Mouse (Mus musculus) 3T3-L1 (cell line): ENCODE results near the gene Gpr88.
"Not testable (repeated sequence)": the region's sequence is repeated elsewhere in the genome, so short reads cannot be mapped to it uniquely, and the experiment has no call there.

Experiments used
- DNase-seq: peaks from one replicate; pipeline ENCODE4 v3.0.0-alpha.2; 2015; ENCODE audit warnings: low read depth, low spot score

Gpr88 gene

DNA sequence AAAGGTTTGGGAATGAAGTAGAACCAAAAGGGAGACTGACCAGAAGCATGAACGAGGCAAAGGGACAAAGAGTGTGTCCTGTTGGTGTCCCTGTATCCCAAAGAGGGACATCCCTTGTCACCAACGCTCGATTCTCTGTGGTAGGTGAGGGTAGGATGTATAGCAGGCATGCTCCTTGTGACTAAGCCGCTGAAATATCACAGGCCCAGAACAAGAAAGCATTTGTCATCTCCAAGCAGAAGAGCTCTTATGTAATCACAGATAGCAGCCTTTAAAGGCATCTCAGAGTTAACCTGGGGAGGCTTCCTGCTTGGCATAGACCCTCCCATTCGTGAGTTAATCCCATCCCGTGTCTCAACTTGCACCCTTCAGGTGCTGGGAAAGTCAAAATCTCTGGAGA is 8.8 kb downstream of the Gpr88 start:
- DNase-seq = no peak

DNA sequence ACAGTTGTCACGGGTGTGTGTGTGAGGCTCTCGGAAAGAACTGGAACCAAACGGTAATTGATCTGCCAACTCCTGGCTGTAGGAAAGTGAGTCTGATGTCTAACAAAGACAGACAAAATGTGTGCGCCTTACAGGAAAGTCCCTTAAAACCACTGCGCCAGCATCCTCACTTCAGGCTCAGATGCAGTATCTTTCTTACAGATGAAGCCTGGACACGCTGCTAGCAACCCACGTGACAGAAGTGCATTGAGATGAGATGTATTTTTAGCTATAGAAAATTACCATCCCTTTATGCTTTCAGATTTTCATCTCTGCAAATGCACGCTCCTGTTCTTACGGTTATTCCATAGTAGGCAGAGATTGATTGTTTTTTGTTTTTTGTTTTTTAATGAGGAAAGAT is 10.6 kb downstream of the Gpr88 start:
- DNase-seq = no peak

DNA sequence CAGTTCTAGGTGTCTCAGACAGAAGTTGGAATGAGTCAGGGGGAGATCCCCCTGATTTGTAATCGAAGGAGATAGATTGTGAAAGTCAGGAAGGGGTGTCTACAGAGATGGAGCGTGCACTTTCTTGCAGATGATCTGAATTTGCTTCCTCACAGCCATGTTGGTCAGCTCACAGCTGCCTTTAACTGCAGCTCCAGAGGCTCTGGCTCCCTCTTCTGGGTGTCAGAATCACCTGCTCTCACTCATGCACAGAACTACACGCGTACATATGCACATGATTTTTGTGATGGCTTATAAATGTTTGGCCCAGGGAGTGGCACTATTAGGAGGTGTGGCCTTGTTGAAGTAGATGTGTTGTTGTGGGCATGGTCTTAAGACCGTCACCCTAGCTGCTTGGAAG is 15.8 kb downstream of the Gpr88 start:
- peak; percentile 41 for DNase-seq

DNA sequence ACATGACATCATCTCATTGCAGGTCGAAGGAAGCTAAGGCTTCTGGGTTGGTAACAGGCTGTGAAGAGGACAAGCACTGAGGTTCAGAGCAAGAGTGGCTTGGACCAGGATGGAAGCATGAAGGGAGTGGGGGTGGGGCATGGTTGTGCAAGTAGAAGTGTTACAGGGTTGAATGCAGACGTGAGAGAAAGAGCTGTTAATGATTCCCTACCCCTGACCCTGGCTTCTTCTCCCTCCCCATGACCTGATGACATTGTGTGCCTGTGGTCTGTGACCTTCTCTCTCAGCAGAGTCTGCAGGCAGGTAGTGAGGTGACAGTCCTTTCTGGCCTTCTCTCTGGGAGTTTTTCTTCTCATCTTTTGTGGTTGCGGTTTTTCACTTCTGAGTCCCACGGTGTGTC is 16.4 kb downstream of the Gpr88 start:
- DNase-seq = no peak

DNA sequence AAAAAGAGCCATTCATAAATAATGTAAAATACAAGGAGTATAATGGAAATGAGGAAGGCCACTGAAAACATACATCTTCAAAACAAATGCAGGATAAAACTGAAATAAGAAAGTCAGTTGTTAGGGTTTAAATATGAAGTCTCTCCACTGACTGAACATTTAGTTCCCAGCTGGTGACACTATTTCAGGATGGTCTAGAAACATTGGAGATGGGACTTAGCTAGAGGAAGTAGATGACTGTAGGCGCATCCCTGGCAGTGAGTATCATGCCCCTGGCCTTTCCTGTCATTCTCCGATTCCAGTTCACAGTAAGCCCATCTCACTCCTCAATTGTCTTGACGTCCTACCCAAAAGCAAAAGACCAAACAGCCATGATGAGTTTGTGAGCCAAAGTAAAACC is 19.8 kb downstream of the Gpr88 start:
- no peak for DNase-seq

DNA sequence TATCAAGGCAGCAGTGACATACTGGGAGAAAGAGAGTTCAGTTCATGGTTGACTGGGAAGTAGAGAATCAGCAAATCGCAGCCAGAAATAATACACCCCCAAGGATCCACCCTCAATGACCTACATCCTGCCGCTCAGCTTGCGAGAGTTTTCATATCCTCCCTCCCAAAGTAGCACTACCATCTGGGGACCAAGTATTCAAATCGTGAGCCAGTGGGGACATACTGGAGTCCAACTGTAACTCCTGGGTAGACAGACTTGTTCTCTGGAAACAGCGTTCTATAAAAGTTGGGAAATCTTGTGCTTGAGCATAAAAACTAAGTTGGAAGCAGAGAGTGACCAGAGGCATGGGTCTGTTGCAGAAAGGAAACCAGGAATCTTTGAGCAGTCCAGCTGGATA is 20.5 kb downstream of the Gpr88 start:
- DNase-seq = no peak

DNA sequence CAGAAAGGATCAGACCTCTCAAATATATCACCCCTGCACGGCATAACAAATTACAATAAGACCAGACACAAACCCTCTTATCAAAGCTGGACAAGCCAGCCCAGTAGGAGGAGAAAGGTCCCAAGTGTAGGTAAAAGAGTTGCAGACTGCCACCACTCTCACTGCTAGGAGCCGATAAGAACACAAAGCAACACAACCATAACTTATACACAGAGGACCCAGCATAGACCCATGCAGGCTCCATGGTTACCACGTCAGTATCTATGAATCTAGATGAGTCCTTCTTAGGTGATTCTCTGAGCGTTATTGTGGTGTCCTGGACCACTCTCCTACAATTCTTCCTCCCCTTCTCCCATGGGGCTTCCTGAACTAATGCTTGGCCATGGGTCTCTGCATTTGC is 24.0 kb downstream of the Gpr88 start:
- no peak for DNase-seq

DNA sequence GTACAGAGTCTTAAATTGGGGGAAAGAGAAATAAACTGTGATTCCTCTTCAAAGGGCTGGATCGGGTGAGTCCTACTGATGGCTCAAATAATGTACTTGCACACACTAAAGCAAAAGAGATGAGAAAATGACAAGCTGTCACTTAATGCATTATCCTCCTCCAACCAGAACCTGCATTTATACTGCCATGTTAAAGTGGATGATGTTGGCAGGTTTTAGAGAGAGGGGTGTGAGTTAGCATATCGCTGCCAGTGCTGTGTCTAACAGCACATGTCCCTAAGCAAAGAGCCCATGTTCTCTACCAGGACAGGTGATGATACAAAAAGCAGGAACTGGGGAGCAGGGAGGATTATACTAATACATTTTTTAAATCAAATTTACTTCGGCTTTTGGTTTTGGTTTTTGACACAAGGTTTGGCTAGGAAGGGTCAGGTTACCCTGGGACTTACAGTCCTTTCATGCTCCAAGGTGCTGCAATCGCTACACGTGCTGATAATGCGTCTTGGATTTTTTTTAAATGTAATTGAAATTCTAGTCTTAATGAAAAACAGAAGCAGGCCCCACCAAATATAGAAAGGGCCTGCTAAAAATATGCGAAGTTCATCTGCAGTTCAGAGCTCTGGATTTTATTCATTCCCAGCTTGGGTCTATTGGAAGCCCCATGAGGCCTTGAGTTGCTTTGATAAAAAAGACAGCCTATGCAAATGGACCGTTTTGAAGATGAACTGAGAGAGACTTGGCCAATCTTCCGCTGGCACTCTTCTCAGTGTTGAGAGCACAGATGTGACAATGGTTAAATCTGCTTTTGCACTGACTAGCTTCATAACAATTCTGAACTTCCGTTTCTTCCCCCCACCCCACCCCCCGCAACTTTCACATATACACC is 24.7 kb downstream of the Gpr88 start:
- DNase-seq = no peak

DNA sequence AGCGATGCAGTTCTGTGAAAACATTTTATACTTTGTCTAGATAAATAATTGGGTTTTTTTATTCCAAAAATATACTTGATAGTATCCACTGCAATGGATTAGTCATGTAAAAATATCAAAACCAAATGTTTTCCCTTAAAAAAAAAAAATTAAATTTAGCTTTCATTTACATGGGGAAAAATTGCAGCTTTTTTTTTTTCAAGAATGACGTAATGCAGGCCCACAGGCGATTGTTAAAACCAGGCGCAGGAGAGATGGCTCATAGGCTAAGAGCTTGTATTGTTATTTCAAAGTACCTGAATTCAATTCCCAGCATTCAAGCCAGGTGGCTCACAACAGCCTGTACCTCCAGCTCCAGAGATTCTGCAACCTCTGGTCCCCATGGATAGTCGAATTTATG is 25.9 kb downstream of the Gpr88 start:
- DNase-seq = peak; percentile 76

DNA sequence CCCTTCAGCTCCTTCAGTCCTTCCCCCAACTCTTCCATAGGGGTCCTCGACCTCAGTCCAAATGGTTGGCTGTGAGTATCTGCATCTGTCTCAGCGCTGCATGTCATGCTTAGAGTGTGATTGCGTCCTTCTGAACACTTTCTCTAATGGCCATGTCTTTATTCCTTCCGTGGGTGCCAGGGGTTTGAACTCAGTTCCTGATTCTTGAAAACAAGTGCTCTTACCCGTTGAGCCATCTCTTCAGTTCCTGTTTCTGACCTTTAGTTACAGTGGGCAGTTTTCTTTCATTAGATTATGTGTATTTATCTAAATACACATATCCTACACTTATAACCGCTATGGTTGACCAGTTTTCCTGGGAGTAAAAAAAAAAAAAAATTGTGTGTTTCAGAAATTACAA is 26.4 kb downstream of the Gpr88 start:
- no peak for DNase-seq

DNA sequence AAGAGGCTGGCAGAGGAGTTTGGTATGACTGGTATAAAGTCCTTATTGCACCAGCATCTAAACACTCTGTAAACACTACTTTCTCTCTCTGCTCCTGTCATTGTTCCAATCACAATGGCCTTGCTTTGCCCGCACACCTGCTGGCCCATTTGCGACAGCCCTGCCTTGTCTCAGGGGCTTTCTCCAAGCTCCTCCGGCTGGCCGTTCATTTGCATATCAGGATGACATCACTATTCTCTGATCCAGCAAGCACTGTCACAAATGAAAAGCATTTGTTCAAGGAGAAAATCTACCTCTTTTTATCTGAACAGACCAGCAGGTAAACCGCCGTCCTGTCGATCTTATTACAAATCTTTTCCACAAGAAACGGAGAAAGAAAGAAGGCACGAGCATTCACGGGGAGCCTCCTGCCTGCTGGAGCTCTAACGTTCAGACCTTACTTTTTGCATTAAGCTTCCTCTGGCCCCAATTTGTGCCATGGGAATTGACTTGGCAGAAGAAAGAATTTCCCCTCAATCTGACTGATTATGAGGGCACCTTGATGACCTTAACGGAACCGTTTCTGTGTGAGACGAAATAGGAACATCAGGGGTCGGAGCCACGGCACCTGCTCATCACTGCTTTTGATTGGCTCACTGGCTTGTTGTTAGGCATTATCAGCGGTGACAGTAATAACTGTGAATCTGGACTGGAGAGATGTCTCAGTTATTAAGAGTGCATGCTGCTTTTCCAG is 30.6 kb downstream of the Gpr88 start:
- no peak for DNase-seq

DNA sequence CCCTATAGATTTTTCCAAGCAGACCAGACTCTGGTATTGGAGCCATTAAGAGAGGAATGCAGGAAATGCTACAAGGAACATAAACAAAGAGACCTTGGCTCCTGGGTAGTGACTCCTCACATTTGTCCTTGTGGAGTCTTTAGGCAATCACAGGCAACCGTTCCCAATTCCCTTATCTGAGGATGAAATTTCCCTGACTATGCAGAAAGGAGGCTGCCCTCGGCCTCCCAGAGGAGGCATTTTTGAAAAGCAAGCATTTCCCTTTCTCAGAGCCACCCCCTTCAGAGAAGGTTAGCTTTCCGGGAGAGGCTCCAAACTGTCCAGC is 31.7 kb downstream of the Gpr88 start:
- peak; percentile 53 for DNase-seq

DNA sequence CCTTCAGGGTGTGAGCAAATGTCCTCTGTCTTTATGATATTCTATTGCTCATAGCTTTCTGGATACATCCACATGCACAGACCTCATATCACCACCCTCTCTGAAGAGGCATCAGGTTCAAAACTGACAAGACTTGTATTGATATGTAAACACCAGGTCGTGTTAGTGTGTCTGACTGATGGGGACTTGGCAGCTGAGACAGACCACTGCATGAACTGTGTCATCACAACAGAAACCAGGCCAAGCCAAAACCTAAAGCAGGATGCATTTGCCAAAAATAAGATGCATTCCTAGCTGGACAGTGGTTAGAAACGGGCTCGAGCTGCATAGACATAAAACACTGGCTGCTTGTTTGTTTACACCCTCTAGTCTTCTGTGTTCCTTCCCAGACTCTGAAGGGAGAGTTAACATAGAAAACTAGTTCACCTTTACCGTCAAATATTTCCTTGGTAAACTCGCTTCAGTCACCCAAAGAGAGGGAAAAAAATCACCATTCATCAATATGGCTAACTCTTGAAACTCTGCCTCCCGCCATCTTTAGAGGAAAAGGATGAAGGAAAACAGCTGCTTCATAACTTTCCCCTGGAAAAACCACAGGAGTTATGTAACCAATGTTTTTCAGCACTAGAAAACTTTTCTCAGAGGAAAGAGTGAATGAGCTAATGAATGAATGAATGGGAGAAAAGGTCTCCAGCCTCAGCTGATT is 32.2 kb downstream of the Gpr88 start:
- peak; percentile 75 for DNase-seq

DNA sequence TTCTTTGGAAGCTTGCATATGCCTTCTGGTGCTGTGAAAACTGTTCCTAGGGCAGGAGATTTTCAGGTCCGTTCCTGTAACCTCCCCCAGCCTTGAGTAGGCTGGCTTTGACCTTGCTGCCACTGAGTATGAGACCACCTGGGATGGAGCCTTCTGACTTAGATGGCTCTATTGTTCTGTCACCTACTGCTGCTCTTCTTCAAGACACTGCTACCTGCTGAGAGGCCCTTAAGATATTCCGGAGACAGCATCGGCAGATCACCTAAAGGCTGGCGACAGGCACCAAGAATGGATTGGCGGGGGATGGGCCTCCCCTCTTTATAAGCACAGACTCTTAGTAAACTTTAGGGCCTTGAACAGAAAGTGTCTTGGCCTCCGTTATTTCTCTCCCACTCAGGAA is 35.9 kb downstream of the Gpr88 start:
- DNase-seq = not testable (repeated sequence)

DNA sequence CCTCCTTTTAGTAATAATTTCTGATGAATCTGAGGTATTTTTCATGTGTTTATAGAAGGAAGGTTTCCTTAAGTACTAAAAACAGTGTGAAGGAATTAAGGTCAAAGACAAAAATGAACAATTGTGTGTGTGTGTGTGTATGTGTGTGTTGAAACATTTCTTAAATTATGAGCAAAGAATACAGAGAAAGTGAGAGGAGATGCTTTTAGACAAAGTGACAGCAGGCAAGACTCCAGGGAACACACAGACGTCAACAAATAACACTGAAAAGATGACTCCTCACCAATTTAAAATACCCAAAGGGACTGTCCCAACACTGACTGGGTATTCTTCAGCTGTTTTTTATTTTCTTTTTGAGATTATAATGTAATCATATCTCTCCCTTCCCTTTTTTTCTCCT is 37.0 kb downstream of the Gpr88 start:
- no peak for DNase-seq

DNA sequence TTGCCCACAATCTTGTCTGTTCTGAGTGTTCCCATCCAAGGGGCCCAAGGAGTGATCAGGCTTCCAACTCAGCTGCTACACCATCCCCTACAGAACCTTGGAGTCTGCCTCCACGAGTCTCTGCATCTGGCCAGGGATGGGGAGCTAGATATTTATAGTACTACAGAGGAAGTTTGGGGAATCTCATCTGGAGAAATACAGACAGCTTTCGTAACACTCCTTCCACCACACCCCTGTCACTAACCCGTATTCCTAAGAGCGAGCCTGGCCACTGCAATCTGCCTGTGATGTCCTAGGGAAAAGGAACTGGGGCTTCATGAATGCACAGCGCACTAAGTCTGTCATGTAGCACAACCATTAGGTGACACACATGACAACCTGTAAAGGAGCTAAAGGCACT is 41.7 kb downstream of the Gpr88 start:
- DNase-seq = no peak

DNA sequence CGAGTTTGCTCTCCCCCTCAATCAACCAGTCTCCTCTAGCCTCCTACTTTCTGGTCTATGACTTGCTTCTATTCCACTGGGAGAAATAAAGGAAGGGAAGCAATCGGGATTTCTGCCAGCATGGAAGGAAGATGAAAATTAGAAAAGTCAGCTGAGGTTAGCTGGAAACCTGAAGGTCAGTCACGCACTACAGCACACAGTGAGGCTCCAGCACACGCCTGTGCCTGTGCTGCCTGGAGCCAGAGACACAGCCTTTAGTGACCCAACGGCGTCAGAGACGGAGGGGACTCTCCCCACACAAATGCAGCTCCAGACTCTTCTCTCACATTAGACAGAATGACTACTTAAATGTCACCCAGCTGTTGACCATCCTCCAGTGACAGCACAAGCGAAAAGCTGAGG is 42.6 kb downstream of the Gpr88 start:
- DNase-seq = no peak

DNA sequence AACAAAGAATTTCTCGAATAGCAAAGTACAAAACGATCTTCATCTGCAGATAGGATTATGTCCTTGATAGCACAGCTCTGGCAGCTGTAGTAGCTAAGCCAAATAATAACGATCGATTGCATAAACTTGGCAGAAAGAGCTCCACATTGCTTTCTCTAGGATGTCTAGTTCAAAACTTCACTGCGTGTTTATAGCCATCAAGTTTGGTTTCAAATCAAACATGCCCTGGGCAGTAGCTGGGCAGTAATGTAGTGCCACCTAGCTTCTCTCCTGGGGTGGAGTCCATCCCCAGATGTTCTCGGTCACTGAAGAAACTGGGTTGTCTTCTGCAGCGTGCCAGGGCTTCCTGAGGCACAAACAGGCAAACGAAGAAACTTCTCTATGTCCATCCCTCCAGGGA is 44.1 kb downstream of the Gpr88 start:
- DNase-seq = peak; percentile 35

DNA sequence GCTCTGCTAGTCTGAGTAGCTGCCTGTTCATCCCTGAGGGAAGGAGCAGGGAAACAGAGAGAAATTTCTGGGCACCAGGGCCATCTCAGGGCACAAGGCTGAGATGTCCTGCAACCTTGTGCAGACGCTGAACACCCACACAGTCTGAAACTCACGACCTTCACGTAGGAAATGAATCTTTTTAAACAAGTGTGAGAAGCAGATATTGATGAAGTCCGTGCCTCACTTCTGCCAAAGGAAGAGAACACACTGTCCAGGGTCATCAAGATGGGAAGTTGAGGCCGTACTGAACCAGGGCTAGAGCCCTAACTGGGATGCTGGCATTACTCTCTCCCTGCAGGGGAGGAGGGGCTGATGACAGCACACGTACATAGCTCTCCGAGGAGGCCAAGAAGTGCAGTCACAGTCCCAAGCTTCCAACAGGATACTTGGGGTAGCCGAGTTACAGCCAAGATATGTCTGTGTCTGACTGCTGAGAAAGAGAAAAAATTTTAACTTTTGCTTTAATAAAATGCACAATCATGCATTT is 46.9 kb downstream of the Gpr88 start:
- DNase-seq = no peak

DNA sequence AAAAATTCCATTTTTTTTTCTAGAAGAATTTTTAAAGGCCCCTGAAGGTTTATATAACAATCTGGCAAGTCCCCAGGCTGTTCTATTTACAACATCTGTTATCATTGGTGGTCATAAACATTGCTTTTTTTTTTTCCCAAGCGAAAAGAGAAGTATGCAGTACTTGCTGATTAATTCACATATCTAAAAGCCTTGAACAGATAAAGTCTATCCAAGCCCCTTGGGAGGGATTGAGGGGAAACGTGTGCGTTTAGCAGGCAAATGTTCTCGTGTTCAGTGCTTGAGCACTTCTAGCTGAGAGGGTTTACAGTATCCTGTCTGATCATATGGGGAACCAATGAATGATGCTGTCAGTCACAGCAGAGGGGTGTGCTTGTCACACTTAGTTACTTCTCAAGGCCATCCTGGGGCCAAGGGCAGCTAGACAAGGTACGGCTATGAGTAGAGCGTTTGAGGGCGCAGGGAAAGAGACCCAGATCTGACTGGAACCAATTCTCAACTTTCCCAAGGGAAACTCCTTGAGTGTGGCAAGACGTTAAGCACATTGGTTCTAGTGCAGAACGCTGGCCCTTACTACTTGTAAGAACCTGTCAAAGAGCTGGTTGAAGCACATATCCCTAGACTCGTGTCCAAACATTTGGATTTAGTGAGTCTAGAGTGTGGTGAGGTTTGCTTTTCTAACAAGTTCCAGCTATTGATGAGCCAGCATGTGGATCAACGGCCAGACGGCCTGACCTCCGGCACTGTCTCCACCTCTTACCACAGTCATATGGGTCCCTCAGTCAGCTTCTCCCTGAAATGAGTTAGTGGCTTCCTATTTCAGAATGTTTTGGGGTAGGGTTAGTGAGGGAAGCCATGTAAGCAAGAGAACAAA is 47.7 kb downstream of the Gpr88 start:
- peak; percentile 35 for DNase-seq

DNA sequence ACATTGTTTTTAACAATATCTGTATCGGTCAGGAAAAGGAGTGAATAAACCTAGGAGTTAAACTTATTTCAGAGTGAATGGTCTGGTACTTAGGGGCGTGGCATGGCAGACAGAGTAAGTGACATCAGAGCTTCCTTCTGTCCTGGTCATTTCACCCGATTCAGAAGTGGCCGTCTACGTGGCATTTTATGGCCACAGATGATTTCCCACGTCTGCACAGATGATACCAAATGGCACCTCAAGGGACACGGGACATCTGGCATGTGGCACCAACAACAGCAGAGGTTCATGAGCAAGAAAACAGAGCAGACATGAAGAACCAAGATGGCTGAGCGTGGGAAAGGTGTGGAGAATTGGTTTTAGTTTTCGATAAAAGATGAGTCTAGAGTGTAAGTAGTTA is 48.7 kb downstream of the Gpr88 start:
- no peak for DNase-seq
